Mouse (Mus musculus) embryonic facial prominence, embryonic 13.5 days (tissue): ENCODE measurements around the gene Crybg3. TPM values are rescaled to one million over a fixed set of nuclear protein-coding genes. Genes with fewer than 3 reads are reported as not detected.

ENCODE experiments used
- ATAC-seq: fragments of 200-750 bp; cut with Nextera tagmentation; 2 replicates; pipeline ENCODE4 v1.8.0; 2017; ENCODE audit warnings: low read depth; ENCODE audit not compliant: insufficient number of reproducible peaks, insufficient read depth, low FRiP score, low TSS enrichment
- H3K27ac ChIP-seq: fragments of 300-500 bp; sonication (generic); 2 replicates; pipeline ENCODE4 v1.5.1; 2015; ENCODE audit warnings: moderate library complexity, mild to moderate bottlenecking, inconsistent platforms
- H3K27me3 ChIP-seq: fragments of 300-500 bp; sonication (generic); 2 replicates; pipeline ENCODE4 v1.6.1; 2015; ENCODE audit warnings: mild to moderate bottlenecking, inconsistent platforms
- H3K36me3 ChIP-seq: fragments of 300-500 bp; sonication (generic); 2 replicates; pipeline ENCODE4 v1.6.1; 2015; ENCODE audit warnings: mild to moderate bottlenecking, inconsistent platforms
- H3K4me1 ChIP-seq: fragments of 300-500 bp; sonication (generic); 2 replicates; pipeline ENCODE4 v1.6.1; 2015; ENCODE audit warnings: inconsistent platforms
- H3K4me2 ChIP-seq: fragments of 300-500 bp; sonication (generic); 2 replicates; pipeline ENCODE4 v1.6.1; 2015; ENCODE audit warnings: moderate library complexity, mild to moderate bottlenecking, inconsistent platforms
- H3K4me3 ChIP-seq: fragments of 300-500 bp; sonication (generic); 2 replicates; pipeline ENCODE4 v1.5.1; 2015; ENCODE audit warnings: mild to moderate bottlenecking, inconsistent platforms
- H3K9ac ChIP-seq: fragments of 300-500 bp; sonication (generic); 2 replicates; pipeline ENCODE4 v1.6.1; 2015; ENCODE audit warnings: mild to moderate bottlenecking, inconsistent platforms
- H3K9me3 ChIP-seq: fragments of 300-500 bp; sonication (generic); 2 replicates; pipeline ENCODE4 v1.6.1; 2016; ENCODE audit warnings: inconsistent platforms
- WGBS: fragments of 180-500 bp; shearing (Covaris S2); methylation state at CpG from one replicate; pipeline ENCODE4 v1.1.7; 2015; ENCODE audit warnings: mixed read lengths; 5-methylcytosine and 5-hydroxymethylcytosine counted together
- polyA plus RNA-seq: library from polyadenylated mRNA; unstranded; fragments of >200 nt; fragmentation: Nextera tagmentation; extraction: Ambion mirVana; gene quantifications from 2 replicates; pipeline ENCODE4 v1.2.1, GENCODE M21; 2015

The Crybg3 gene
- polyA plus RNA-seq, 1 experiment from 2014 or later, result 9.8 TPM

DNA sequence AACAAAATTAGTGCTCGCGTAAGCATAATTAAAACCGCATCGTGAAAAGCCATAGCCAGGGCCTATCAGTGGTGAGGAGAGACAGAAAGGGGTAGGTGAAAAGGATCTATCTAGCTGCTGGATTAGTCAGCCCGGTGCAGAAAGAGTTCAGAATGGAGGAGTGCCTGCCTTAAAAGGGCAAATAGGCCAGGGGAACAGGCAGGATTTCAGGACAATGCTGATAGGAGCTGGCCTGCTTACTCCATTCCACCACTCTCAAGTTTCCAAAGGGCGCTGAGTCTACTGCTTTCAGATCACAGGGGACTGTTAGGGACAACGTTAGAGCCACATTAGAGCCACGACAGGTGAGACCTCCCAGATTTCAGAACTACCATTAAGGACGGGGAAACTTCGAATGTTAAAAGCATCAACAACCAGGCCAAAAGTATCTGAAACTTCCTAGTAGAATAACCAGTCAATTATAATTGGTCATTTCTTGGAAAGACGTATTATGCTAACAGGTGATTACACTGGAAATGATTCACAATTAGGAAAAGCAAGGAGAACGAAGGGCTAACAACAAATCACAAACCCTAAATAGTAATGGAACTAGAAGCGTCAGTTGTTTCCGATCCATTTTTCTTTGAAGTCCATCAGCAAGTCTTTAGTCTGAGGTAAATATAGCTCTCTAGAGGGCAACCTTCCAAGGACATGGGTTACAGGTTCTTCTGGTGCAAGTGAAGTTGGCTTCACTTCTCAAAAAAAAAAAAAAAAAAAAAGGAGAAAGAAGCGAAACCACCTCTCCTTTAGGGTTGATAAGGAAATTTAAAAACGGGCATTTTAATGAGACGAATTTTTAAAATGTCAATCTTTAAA, 1.1 kb downstream of the Crybg3 start:
- 10% methylated on average over 17 of the region's 17 CpGs for WGBS
- no peaks in the 10 kb centered on the region for H3K9me3 ChIP-seq
- H3K27me3 ChIP-seq, result no peaks in the 10 kb centered on the region
- peaks cover 36% of the 10 kb centered on the region for H3K4me1 ChIP-seq
- H3K27ac ChIP-seq, result peak overlapping the region; percentile 51
- no peak for ATAC-seq
- no peaks in the 10 kb centered on the region for H3K36me3 ChIP-seq
- peak overlapping the region; percentile 67 for H3K4me2 ChIP-seq
- H3K9ac ChIP-seq, result peak overlapping the region; percentile 92
- peak overlapping the region; percentile 78 for H3K4me3 ChIP-seq

DNA sequence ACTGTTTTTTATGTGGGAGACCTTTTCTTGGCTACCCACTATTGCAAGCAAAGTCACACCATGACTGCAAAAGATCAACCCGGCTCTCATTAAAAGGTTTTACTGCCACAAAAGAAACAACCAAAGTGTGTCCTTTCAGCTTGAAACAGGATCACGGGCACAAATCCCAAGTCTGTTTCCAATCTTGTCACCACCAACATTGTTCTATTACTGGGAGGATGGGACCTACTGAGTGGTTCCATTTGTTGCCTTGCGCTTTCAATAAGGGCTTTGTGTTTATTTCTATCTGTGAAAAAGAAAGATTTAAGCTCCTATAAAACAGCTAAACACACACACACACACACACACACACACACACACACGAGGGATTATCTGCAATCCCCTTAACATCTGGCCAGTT, 1.8 kb downstream of the Crybg3 start:
- WGBS, result 11% methylated on average over 4 of the region's 4 CpGs
- Histone ChIP-seq H3K27ac (peak overlapping the region; percentile 51), H3K9me3 (no peaks in the 10 kb centered on the region), H3K36me3 (no peaks in the 10 kb centered on the region), H3K4me3 (peak overlapping the region; percentile 78), H3K27me3 (no peaks in the 10 kb centered on the region), H3K4me1 (peaks cover 37% of the 10 kb centered on the region), H3K4me2 (peak overlapping the region; percentile 67), H3K9ac (no peak overlapping the region; the same call in 1 of the 2 replicates)
- no peak for ATAC-seq

DNA sequence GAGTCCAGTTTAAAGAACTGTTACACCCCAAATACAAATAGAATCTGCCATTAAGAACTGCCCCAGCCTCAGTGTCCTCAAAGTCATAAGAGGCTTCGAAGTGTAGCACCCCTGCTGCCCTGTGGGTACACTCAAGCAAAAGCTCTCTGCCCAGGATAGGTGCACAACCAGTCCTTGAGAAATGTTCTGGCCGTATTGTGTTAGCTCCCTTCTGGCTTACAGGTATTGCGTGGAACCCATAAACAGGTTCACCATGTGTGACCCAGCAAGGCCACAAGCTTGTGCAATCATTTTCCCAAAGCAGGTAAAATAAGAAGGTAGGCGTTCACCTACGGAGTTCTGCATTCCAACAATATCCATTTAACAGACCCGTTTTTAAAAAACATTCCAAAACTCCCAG, 3.5 kb downstream of the Crybg3 start:
- H3K9me3 ChIP-seq, result no peaks in the 10 kb centered on the region
- no peak overlapping the region for H3K4me2 ChIP-seq
- no peaks in the 10 kb centered on the region for H3K27me3 ChIP-seq
- no peaks in the 10 kb centered on the region for H3K36me3 ChIP-seq
- no peak overlapping the region for H3K4me3 ChIP-seq
- no peak overlapping the region for H3K27ac ChIP-seq
- no peak for ATAC-seq
- 73% methylated on average over 6 of the region's 6 CpGs for WGBS
- H3K4me1 ChIP-seq, result peaks cover 37% of the 10 kb centered on the region
- H3K9ac ChIP-seq, result no peak overlapping the region

DNA sequence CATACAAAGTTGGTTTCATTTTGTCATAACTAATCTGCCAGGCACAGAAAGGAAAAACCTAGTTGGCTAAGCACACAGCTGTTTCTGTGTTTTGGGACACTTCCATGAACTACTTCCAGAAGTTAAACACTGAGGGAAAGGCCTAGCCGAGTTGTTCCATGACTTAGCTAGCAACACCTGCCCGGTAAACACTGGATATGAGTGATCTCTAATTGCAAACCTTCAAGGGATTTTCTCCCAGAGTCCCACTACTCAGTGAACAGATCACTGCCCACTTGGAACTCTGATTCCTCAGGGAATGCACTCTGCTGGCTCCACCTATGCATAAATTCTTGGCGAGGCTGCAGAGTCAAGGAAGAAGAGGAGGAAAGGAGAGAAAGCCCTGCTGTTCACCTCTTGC, 6.1 kb downstream of the Crybg3 start:
- no peak overlapping the region for H3K4me2 ChIP-seq
- H3K9ac ChIP-seq, result no peak overlapping the region
- no peaks in the 10 kb centered on the region for H3K9me3 ChIP-seq
- no peak overlapping the region for H3K27ac ChIP-seq
- no peaks in the 10 kb centered on the region for H3K36me3 ChIP-seq
- H3K4me3 ChIP-seq, result no peak overlapping the region
- 64% methylated on average over 3 of the region's 3 CpGs for WGBS
- H3K4me1 ChIP-seq, result peaks cover 44% of the 10 kb centered on the region
- H3K27me3 ChIP-seq, result no peaks in the 10 kb centered on the region
- no peak for ATAC-seq

DNA sequence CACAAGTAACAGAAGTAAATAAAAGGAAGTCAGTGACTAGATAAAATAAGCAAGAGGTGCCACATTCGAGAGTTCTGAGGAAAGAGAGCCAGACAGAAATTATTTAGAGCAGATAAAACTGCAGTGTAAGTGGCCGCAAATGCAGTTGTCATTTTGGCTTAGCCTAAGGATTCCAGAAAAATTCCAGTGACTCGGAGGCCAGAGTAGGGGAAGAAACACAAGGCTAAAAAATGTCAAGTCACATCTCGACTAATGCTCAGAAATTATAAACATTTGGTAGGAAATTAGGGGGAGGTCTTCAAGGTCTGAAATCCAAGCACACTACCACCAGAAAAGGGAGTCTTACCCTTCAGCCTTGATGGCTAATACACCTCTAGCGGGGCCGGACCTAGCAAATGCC, 10.0 kb downstream of the Crybg3 start:
- peaks cover 25% of the 10 kb centered on the region for H3K4me1 ChIP-seq
- H3K4me2 ChIP-seq, result no peak overlapping the region
- H3K4me3 ChIP-seq, result no peak overlapping the region
- H3K27me3 ChIP-seq, result no peaks in the 10 kb centered on the region
- no peak overlapping the region for H3K9ac ChIP-seq
- ATAC-seq, result no peak
- no peak overlapping the region for H3K27ac ChIP-seq
- no peaks in the 10 kb centered on the region for H3K9me3 ChIP-seq
- 32% methylated on average over 6 of the region's 6 CpGs for WGBS
- no peaks in the 10 kb centered on the region for H3K36me3 ChIP-seq

DNA sequence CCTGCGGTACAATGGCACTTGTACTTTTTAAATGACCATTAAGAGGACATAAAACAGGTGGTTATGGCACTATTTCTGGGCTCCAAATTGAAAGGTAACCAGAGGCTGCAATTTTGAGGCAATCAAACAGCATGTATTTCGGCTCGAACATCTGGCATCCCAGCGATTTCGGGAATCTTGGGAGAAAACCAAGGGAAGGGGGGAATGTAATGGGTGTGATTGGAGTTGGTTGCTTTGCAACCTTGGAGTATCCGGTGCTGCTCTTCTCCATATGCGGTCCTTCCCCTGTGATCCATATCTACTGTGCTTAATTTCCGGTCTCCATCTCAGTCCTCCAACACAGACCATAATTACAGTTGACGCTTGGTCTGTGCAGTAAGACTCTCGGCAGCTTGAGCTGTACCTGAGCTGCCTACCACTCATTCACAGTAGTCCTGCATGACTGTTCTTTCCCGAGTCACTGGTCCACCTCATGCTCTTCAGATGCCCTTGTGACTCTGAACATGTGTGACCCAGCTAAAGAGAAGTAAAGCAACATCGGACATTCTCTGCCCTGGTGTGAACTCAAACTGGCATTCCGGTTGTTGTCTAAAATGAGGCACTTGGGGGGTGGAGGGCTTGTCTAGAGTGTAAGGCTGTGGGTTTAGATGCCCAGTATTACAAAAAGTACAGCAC, 12.3 kb downstream of the Crybg3 start:
- no peaks in the 10 kb centered on the region for H3K27me3 ChIP-seq
- ATAC-seq, result no peak
- H3K27ac ChIP-seq, result no peak overlapping the region
- H3K4me1 ChIP-seq, result peaks cover 20% of the 10 kb centered on the region
- no peak overlapping the region for H3K4me2 ChIP-seq
- no peaks in the 10 kb centered on the region for H3K36me3 ChIP-seq
- H3K4me3 ChIP-seq, result no peak overlapping the region
- H3K9ac ChIP-seq, result no peak overlapping the region
- WGBS, result 83% methylated on average over 13 of the region's 13 CpGs
- no peaks in the 10 kb centered on the region for H3K9me3 ChIP-seq

DNA sequence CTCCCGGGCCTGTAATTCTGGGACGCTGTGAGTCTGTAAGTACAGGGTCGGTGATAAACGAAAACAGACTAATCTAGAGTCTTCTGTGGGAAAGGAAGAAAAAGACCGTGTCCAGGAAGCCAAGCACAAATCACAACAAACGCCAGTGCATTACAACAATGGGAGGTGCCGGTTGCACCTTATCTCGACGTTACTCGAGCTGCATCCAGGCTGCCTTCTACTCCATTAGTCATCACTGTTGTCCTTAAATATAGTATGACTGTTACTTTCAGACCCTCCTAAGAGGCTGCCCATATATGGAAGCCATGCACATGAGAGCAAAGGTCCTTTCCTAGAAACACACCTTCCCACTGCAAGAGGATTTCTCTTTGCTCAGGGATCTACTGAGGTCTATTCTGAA, 13.0 kb downstream of the Crybg3 start:
- Histone ChIP-seq H3K4me2 (no peak overlapping the region), H3K9ac (no peak overlapping the region), H3K9me3 (no peaks in the 10 kb centered on the region), H3K4me3 (no peak overlapping the region), H3K4me1 (peaks cover 20% of the 10 kb centered on the region), H3K27ac (no peak overlapping the region), H3K27me3 (no peaks in the 10 kb centered on the region), H3K36me3 (no peaks in the 10 kb centered on the region)
- ATAC-seq, result no peak
- WGBS, result 64% methylated on average over 10 of the region's 10 CpGs

DNA sequence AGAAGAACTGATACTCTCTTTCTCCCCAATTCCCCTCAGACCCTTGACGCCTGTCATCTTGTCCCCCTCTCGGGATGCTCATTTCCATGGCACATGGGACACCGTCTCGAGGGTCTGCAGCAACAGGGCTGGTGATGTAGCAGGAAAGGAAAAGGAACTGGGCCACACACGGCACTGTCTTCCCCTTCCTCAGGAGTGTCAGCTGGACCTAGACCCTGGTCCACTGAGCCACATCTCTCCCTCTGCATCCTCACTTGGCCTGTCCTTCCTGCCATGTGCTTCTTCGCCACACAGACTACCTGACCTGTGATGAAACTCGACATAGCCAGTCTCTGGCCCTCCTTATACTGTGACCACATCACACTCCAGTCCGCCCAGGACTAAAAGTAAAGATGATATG, 13.9 kb downstream of the Crybg3 start:
- WGBS, result 88% methylated on average over 8 of the region's 8 CpGs
- Histone ChIP-seq H3K4me3 (no peak overlapping the region), H3K4me2 (no peak overlapping the region), H3K4me1 (peaks cover 20% of the 10 kb centered on the region), H3K36me3 (no peaks in the 10 kb centered on the region), H3K9ac (no peak overlapping the region), H3K9me3 (no peaks in the 10 kb centered on the region), H3K27me3 (no peaks in the 10 kb centered on the region), H3K27ac (no peak overlapping the region)
- no peak for ATAC-seq

DNA sequence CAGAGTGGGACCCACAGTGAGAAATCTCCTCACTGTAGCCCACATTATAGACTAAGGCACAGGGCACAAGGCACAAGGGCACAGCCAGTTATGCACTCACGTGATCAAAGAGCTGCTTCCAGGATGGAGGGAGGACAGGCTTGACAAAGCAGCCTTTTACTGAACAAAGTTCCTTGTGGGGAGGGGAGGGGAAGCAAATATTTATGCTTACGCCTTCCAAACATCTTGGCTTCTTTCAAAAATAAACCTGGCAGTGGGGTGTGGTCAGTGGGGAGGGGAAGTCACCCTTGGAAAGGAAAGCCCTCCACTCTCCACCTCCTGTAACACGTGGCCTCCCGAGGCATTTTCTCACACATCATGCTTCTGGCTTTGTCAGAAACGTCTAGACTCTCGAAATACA, 14.5 kb downstream of the Crybg3 start:
- WGBS, result 41% methylated on average over 6 of the region's 6 CpGs
- no peaks in the 10 kb centered on the region for H3K27me3 ChIP-seq
- no peak overlapping the region for H3K4me2 ChIP-seq
- no peak overlapping the region for H3K9ac ChIP-seq
- no peaks in the 10 kb centered on the region for H3K9me3 ChIP-seq
- H3K36me3 ChIP-seq, result no peaks in the 10 kb centered on the region
- no peak overlapping the region for H3K27ac ChIP-seq
- ATAC-seq, result 0 out of 2 replicates have a peak, but pooled peaks have one; percentile 37
- peaks cover 20% of the 10 kb centered on the region for H3K4me1 ChIP-seq
- no peak overlapping the region for H3K4me3 ChIP-seq

DNA sequence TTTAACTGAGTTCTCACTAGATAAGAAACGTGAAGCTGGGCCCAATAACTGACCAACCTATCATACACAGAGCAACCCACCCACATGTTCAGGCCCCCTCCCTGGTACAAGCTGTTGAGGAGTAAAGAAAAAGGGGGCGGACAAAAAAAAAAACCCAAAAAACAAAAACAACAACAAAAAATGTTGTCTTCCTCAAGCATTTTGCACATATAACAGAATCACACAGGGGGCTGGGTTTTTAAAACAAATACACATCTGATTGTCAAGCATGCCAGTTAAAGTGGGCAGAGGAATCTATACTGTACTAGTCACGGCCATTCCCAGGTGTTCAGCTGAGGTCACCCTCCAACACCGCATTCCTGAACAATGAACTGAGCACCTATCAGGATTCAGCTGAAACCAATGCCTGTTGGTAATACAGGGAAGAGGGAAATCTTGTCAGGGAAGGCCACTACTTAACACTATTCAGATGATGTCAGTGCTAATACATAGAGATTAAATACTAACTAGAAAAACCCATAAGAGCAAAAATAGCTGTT, 15.0 kb downstream of the Crybg3 start:
- no peak overlapping the region for H3K4me2 ChIP-seq
- H3K27me3 ChIP-seq, result no peaks in the 10 kb centered on the region
- peaks cover 16% of the 10 kb centered on the region for H3K4me1 ChIP-seq
- no peaks in the 10 kb centered on the region for H3K36me3 ChIP-seq
- no peak overlapping the region for H3K4me3 ChIP-seq
- no peaks in the 10 kb centered on the region for H3K9me3 ChIP-seq
- no peak for ATAC-seq
- H3K9ac ChIP-seq, result no peak overlapping the region
- WGBS, result 81% methylated on average over 4 of the region's 4 CpGs
- H3K27ac ChIP-seq, result no peak overlapping the region

DNA sequence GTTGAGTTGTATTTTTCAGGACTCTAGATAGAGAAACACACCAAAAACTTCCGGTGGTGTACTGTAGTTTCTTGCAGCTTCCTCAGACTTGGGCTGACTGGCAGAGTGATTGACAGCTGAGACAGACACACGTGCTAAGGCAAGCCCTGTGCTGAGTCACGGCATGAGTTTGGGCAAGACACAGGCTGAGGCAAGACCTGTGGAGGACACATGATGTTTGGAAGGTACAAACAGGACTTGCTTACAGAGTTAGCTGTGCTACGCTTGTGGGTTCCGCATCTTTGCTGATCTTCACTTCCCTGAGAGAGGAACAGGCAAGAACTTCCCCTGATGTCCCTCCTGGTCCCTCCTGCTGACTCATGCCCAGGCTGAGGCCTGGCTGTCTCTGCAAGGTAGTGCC, 17.3 kb downstream of the Crybg3 start:
- WGBS, result 79% methylated on average over 5 of the region's 5 CpGs
- Histone ChIP-seq H3K9me3 (no peaks in the 10 kb centered on the region), H3K27me3 (no peaks in the 10 kb centered on the region), H3K9ac (no peak overlapping the region), H3K36me3 (no peaks in the 10 kb centered on the region), H3K27ac (no peak overlapping the region), H3K4me1 (peaks cover 11% of the 10 kb centered on the region), H3K4me3 (no peak overlapping the region), H3K4me2 (no peak overlapping the region)
- ATAC-seq, result no peak

DNA sequence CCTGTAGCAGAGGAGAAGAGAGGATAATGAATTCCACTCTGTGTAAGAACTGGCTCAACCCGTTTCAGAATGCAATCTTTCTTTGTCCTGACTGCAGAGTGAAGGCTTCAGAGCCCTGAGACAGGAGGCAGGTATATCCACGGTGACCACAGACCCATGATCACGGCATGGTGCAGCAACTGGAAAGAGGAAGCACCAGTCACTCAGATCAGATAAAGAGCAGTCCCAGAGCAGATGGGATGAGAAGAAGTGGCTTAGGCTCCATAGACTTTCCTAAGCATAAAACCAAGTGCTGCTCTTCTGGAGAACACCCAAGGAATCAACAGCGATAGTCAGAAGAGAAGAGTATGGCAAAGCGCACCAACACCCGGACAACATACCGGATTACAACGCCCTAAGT, 21.5 kb downstream of the Crybg3 start:
- Histone ChIP-seq H3K9me3 (no peaks in the 10 kb centered on the region), H3K36me3 (no peaks in the 10 kb centered on the region), H3K4me1 (no peaks in the 10 kb centered on the region), H3K27ac (no peak overlapping the region), H3K4me2 (no peak overlapping the region), H3K4me3 (no peak overlapping the region), H3K9ac (no peak overlapping the region), H3K27me3 (no peaks in the 10 kb centered on the region)
- WGBS, result 83% methylated on average over 8 of the region's 8 CpGs
- ATAC-seq, result no peak
